ENCODE assay signal across 13 mouse cellular contexts in the genomic region with DNA sequence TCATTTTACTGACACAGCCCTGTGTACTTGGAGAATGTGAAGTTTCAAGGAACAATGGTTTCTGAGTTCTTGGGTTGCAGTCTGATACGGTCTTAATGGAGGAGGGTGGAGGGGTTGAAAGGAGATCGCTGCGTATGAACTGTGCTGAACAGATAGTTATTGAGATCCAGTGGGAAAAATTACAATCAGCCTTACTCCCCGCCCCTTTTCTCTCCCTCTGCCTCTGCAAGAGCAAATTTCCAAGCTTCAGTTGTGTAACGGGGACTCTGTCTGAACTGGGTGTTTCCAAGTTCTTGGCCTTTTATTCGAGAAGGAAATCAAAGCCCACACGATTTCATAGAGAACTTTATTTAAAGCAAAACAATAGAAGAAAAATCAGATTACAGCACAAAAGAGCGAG.
DNase-seq lines count a peak whose midpoint lies in the region; ATAC-seq and TF ChIP-seq lines count a peak whose summit lies in the region.
"Had no signal": no experiment of that assay in that cellular context is flagged by ENCODE, and none has a peak within 500 bp of the region (broad histone marks: within the 10 kb centered on the region; RNA-seq: fewer than 3 reads in every experiment).

No protein-coding gene starts in this region.

- WGBS in heart, postnatal 0 days: 81% methylated on average over 8 of the region's 8 CpGs
- WGBS in heart, embryonic 10.5 days: 90% methylated on average over 8 of the region's 8 CpGs
- 93% methylated on average over 8 of the region's 8 CpGs for WGBS in limb, embryonic 10.5 days

- no peak for ATAC-seq in heart, postnatal 0 days (ENCODE audit: insufficient read depth, low read depth)

- no peak overlapping the region for H3K4me3 ChIP-seq in heart, postnatal 0 days (ENCODE audit: low read depth, low read length)
- H3K4me3 ChIP-seq in heart, embryonic 10.5 days: no peak overlapping the region
- no peak overlapping the region for H3K4me3 ChIP-seq in testis, adult 2 months (ENCODE audit: control insufficient read depth, low read depth, low read length)
- no peak overlapping the region for H3K4me3 ChIP-seq in limb, embryonic 10.5 days

- no peaks in the 10 kb centered on the region for H3K9me3 ChIP-seq in heart, postnatal 0 days (replicated peaks; ENCODE audit: control insufficient read depth, low read length)
- H3K9me3 ChIP-seq in heart, embryonic 10.5 days: no peaks in the 10 kb centered on the region
- H3K9me3 ChIP-seq in limb, embryonic 10.5 days (replicated peaks): no peaks in the 10 kb centered on the region

- H3K4me2 ChIP-seq in heart, postnatal 0 days (ENCODE audit: low read depth, low read length): no peak overlapping the region

- no peaks in the 10 kb centered on the region for H3K36me3 ChIP-seq in heart, postnatal 0 days (replicated peaks; ENCODE audit: control insufficient read depth, insufficient read depth, low read length)
- no peaks in the 10 kb centered on the region for H3K36me3 ChIP-seq in heart, embryonic 10.5 days
- no peaks in the 10 kb centered on the region for H3K36me3 ChIP-seq in testis, adult 2 months (ENCODE audit: control insufficient read depth, insufficient read depth, low read length)
- H3K36me3 ChIP-seq in limb, embryonic 10.5 days: no peaks in the 10 kb centered on the region

- H3K27me3 ChIP-seq in heart, postnatal 0 days (ENCODE audit: control insufficient read depth, insufficient read depth, low read length): no peaks in the 10 kb centered on the region
- no peaks in the 10 kb centered on the region for H3K27me3 ChIP-seq in heart, embryonic 10.5 days (ENCODE audit: insufficient read depth, poor library complexity, severe bottlenecking)
- H3K27me3 ChIP-seq in testis, adult 2 months (ENCODE audit: control insufficient read depth, insufficient read depth, low read length): no peaks in the 10 kb centered on the region
- no peaks in the 10 kb centered on the region for H3K27me3 ChIP-seq in limb, embryonic 10.5 days (ENCODE audit: low read depth, poor library complexity, severe bottlenecking)

- H3K4me1 ChIP-seq in heart, postnatal 0 days (ENCODE audit: control insufficient read depth, insufficient read depth): peaks cover 11% of the 10 kb centered on the region; the same call in 1 of the 2 replicates
- H3K4me1 ChIP-seq in heart, embryonic 10.5 days: peaks cover 14% of the 10 kb centered on the region
- H3K4me1 ChIP-seq in testis, adult 2 months (ENCODE audit: control insufficient read depth, insufficient read depth, low read length): no peaks in the 10 kb centered on the region
- peaks cover 33% of the 10 kb centered on the region for H3K4me1 ChIP-seq in limb, embryonic 10.5 days

- H3K9ac ChIP-seq in heart, postnatal 0 days (replicated peaks; ENCODE audit: low read depth, low read length): no peak overlapping the region

- no peak for TF ChIP-seq CTCF in heart, postnatal 0 days (IDR thresholded peaks at IDR 0.05; ENCODE audit: low read depth)
- no peak for TF ChIP-seq CTCF in testis, adult 2 months (IDR thresholded peaks at IDR 0.05; ENCODE audit: control insufficient read depth, insufficient read depth, insufficient replicate concordance, low read depth, low read length)

- TF ChIP-seq POLR2A in testis, adult 2 months (IDR thresholded peaks at IDR 0.05; ENCODE audit: control insufficient read depth, low read depth, low read length): no peak

- DNase-seq in heart, postnatal 0 days (ENCODE audit: low spot score): peak; percentile 2
- no peak for DNase-seq in heart, embryonic 10.5 days (ENCODE audit: low spot score)
- no peak for DNase-seq in testis, postnatal 10 days (ENCODE audit: low spot score)
- no peak for DNase-seq in limb, embryonic 10.5 days (ENCODE audit: low spot score)
- DNase-seq in telencephalon, adult 2 months (ENCODE audit: low read depth, low spot score): peak; percentile 42
- no peak for DNase-seq in MN1 (ENCODE audit: low spot score)
- no peak for DNase-seq in ovary, postnatal 10 days (ENCODE audit: low spot score)
- DNase-seq: cerebellum, postnatal 25 days; gastrocnemius, postnatal 10 days; heart, postnatal 10 days; kidney, adult 11 months; left cerebral cortex, postnatal 4 days had no signal

- no peak for TF ChIP-seq EP300 in heart, postnatal 0 days (IDR thresholded peaks at IDR 0.05; ENCODE audit: low read depth)

- H3K27ac ChIP-seq in heart, postnatal 0 days (ENCODE audit: low read depth): no peak overlapping the region
- no peak overlapping the region for H3K27ac ChIP-seq in heart, embryonic 10.5 days
- 0 out of 2 replicates have a peak overlapping the region, but pooled peaks have one; percentile 6 for H3K27ac ChIP-seq in testis, adult 2 months (ENCODE audit: control insufficient read depth, insufficient read depth, low read depth, low read length)
- peak overlapping the region; percentile 72 for H3K27ac ChIP-seq in limb, embryonic 10.5 days

Comparison
In these comparisons a context has a peak if more than half of its experiments do, and no peak if none do; other contexts are left out.
1. DNase-seq: peak in heart, postnatal 0 days (single experiment) and telencephalon, adult 2 months (single experiment); none in heart, embryonic 10.5 days (single experiment), testis, postnatal 10 days (single experiment), limb, embryonic 10.5 days (single experiment), MN1 (single experiment) and ovary, postnatal 10 days (single experiment).
2. H3K27ac ChIP-seq: peak in testis, adult 2 months (single experiment) and limb, embryonic 10.5 days (single experiment); none in heart, postnatal 0 days (single experiment) and heart, embryonic 10.5 days (single experiment).